Mouse (Mus musculus) ES-E14 (cell line): Measurements from ENCODE around the gene Tgoln1. TPM values are rescaled to one million over a fixed set of nuclear protein-coding genes. Genes with fewer than 3 reads are reported as not detected.

Experiments used
- DNase-seq: peaks from one replicate; pipeline ENCODE4 v3.0.0-alpha.2; 2013; ENCODE audit warnings: low read depth, low spot score
- H3K27ac ChIP-seq: 2 replicates; pipeline ENCODE4 v1.5.1; 2012; ENCODE audit warnings: low read depth, mild to moderate bottlenecking, low read length, moderate library complexity, mixed read lengths; ENCODE audit not compliant: poor library complexity, insufficient read depth, severe bottlenecking
- H3K36me3 ChIP-seq: 2 replicates; pipeline ENCODE4 v1.6.1; 2012; ENCODE audit warnings: mild to moderate bottlenecking, low read length, moderate library complexity, mixed read lengths; ENCODE audit not compliant: control insufficient read depth, poor library complexity, insufficient read depth, severe bottlenecking
- H3K4me1 ChIP-seq, 2 experiments: fragments of 150-350 bp in 1 of 2; sonication (generic) in 1 of 2; 2 replicates each; pipeline ENCODE4 v1.6.1; 2012; ENCODE audit warnings: low read length in 2 of 2, mild to moderate bottlenecking in 1 of 2, mixed read lengths in 1 of 2; ENCODE audit not compliant: control insufficient read depth in 2 of 2, insufficient read depth in 2 of 2, poor library complexity in 1 of 2
- H3K4me3 ChIP-seq, 2 experiments: fragments of 150-350 bp in 1 of 2; sonication (generic) in 1 of 2; 2 replicates each; pipeline ENCODE4 v1.5.1; 2012; ENCODE audit warnings: low read length in 2 of 2, low read depth in 1 of 2, mild to moderate bottlenecking in 1 of 2, mixed read lengths in 1 of 2; ENCODE audit not compliant: insufficient read depth in 1 of 2, poor library complexity in 1 of 2, severe bottlenecking in 1 of 2
- H3K9ac ChIP-seq: 2 replicates; pipeline ENCODE4 v1.6.1; 2012; ENCODE audit warnings: low read depth, mild to moderate bottlenecking, low read length, mixed read lengths; ENCODE audit not compliant: poor library complexity, insufficient read depth, severe bottlenecking
- H3K9me3 ChIP-seq: fragments of 150-350 bp; sonication (generic); 2 replicates; pipeline ENCODE4 v1.6.1; 2012; ENCODE audit warnings: low read depth, mild to moderate bottlenecking, low read length; ENCODE audit not compliant: control insufficient read depth, insufficient read depth
- CHD2 ChIP-seq: IDR thresholded peaks from 2 replicates; pipeline ENCODE4 v1.6.1; 2014; ENCODE audit warnings: mild to moderate bottlenecking, low read depth, low read length, inconsistent platforms
- HCFC1 ChIP-seq: IDR thresholded peaks from 2 replicates; pipeline ENCODE4 v1.6.1; 2012; ENCODE audit warnings: low read length, inconsistent platforms, borderline replicate concordance; ENCODE audit not compliant: insufficient read depth
- MAFK ChIP-seq: IDR thresholded peaks from 2 replicates; pipeline ENCODE4 v1.6.1; 2014; ENCODE audit warnings: mild to moderate bottlenecking, low read depth, low read length, inconsistent platforms; ENCODE audit not compliant: insufficient read depth
- ZC3H11A ChIP-seq: IDR thresholded peaks from 2 replicates; pipeline ENCODE4 v1.6.1; 2012; ENCODE audit warnings: low read depth, mild to moderate bottlenecking, inconsistent platforms, low read length, borderline replicate concordance
- ZNF384 ChIP-seq: IDR thresholded peaks from 2 replicates; pipeline ENCODE4 v1.6.1; 2012; ENCODE audit warnings: low read depth, low read length, inconsistent platforms
- in situ Hi-C, 2 experiments: fragments of 600-800 bp; cut with MboI; formaldehyde crosslinking; loops; one replicate each; pipeline ENCODE4 v1.15.1; 2025; ENCODE audit warnings: low sequenced_read_pairs in 2 of 2, inconsistent platforms in 1 of 2; ENCODE audit not compliant: unreplicated experiment in 2 of 2
- total RNA-seq: library from RNA; depleted of rRNA; stranded (reverse); fragments of 300-350 nt; gene quantifications from 2 replicates; pipeline ENCODE4 v1.2.3, GENCODE M21; 2012

The Tgoln1 gene
- total RNA-seq, 1 experiment = 57.7 TPM

GRCm38 (mm10) chr6:72590111-72590510, 26.7 kb downstream of the Tgoln1 start:
- Histone ChIP-seq H3K36me3 (no peaks in the 10 kb centered on the region), H3K9me3 (no peaks in the 10 kb centered on the region), H3K27ac (no peak overlapping the region), H3K9ac (no peak overlapping the region), H3K4me1 (no peaks in the 10 kb centered on the region), H3K4me3 (no peak overlapping the region)
- DNase-seq = no peak
- in situ Hi-C loops = no loop called here
- TF ChIP-seq ZNF384 (no peak), MAFK (no peak), ZC3H11A (no peak), HCFC1 (no peak), CHD2 (no peak)

- no peak for TF ChIP-seq ZNF384
- TF ChIP-seq ZC3H11A = no peak
- TF ChIP-seq CHD2 = no peak
- no peak for TF ChIP-seq MAFK
- TF ChIP-seq HCFC1 = no peak
- no peaks in the 10 kb centered on the region for H3K36me3 ChIP-seq
- in situ Hi-C loops = no loop called here
Observed at GRCm38 (mm10) chr6:72588307-72588706, 28.5 kb downstream of the Tgoln1 start.

DNA sequence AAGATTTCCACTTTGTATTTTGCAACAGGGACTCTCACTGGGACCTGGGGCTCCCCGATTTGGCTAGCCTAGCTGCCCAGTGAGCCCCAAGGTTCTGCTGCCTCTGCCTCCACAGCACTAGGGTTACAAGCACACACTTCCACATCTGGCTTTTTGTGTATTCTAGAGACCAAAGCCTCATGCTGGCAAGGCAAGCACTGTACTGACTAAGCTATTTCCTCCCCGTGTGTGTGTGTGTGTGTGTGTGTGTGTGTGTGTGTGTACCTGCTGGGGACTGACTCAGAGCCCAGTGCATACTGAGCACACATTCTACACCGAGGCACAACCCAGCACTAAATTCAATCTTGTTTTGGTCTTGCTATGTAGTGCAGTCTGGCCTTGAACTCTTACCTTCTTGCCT, 30.1 kb downstream of the Tgoln1 start:
- Histone ChIP-seq H3K36me3 (no peaks in the 10 kb centered on the region), H3K4me3 (no peak overlapping the region), H3K9me3 (no peaks in the 10 kb centered on the region), H3K4me1 (no peaks in the 10 kb centered on the region; a peak in 1 of 4 replicates), H3K9ac (no peak overlapping the region), H3K27ac (no peak overlapping the region)
- in situ Hi-C loops = no loop called here
- TF ChIP-seq ZNF384 = no peak
- no peak for TF ChIP-seq HCFC1
- no peak for TF ChIP-seq ZC3H11A
- no peak for TF ChIP-seq MAFK
- TF ChIP-seq CHD2 = no peak
- no peak for DNase-seq

More at GRCm38 (mm10) chr6:72588307-72588706, 28.5 kb downstream of the Tgoln1 start:
- no peak overlapping the region for H3K4me3 ChIP-seq
- no peaks in the 10 kb centered on the region; a peak in 1 of 4 replicates for H3K4me1 ChIP-seq
- no peak overlapping the region for H3K9ac ChIP-seq
- no peak overlapping the region for H3K27ac ChIP-seq
- DNase-seq = no peak
- H3K9me3 ChIP-seq = no peaks in the 10 kb centered on the region

DNA sequence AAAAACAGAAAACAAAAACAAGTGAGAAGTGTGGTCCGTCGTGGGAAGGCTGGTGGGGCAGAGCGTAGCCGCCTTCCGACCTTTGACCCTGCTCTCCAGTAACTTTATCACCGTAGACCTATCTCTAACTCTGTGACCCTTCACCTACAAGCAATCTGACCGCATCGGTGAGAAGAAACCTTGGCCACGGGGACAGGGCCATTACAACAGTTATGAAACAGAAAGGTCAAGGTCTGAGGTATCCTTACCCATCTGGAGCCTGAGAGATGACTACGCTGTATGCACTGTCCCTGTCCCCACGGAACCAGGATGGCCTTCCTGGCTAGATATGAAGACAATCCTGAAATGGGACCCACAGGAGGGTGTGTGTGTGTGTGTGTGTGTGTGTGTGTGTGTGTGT, 32.6 kb downstream of the Tgoln1 start:
- no peak for DNase-seq
- no peak for TF ChIP-seq ZC3H11A
- H3K27ac ChIP-seq = no peak overlapping the region
- H3K4me1 ChIP-seq = no peaks in the 10 kb centered on the region; a peak in 1 of 4 replicates
- no peak overlapping the region for H3K9ac ChIP-seq
- no peaks in the 10 kb centered on the region for H3K9me3 ChIP-seq
- H3K36me3 ChIP-seq = no peaks in the 10 kb centered on the region
- H3K4me3 ChIP-seq = no peak overlapping the region
- in situ Hi-C loops = no loop called here

DNA sequence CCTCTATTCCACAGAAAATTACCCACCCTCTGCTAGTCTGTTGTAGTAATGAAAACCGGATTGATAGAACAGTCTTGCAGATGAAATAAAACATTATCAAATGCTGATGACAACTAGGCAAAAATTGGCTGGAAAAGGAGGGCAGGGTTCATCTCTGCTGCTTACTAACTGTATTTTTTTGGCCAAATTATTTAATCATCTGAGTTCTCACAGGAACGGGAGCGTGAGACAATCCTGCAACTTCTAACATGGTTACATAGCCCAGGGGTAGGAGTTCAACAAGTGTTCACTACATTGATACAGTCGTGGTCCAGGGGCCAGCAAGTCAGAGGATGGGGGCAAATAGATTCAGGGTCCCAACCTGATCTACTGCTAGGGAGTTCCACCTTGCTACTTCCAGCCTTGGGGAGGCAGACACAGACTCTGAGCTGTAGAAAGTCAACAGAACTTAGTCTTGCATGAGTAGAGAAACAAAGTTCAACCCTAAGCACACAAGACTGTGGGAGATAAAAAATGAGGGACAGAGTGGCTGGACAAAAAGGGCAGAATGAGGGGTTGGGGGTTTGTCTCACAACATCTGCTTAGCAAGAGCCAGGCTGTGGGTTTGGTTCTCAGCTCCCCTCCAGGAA, 33.5 kb downstream of the Tgoln1 start:
- H3K9me3 ChIP-seq = no peaks in the 10 kb centered on the region
- TF ChIP-seq MAFK (no peak), ZC3H11A (no peak), CHD2 (no peak), HCFC1 (no peak), ZNF384 (no peak)
- H3K4me3 ChIP-seq = no peak overlapping the region
- no peak overlapping the region for H3K9ac ChIP-seq
- H3K4me1 ChIP-seq = no peaks in the 10 kb centered on the region; a peak in 1 of 4 replicates
- in situ Hi-C loops = no loop called here
- no peak overlapping the region for H3K27ac ChIP-seq
- DNase-seq = no peak
- no peaks in the 10 kb centered on the region for H3K36me3 ChIP-seq
